13 mouse cellular contexts compared by ENCODE assay signal in genomic region chr17:30549899-30550773, GRCm38 (mm10). TPM values are rescaled to one million over a fixed set of nuclear protein-coding genes. Genes with fewer than 3 reads are reported as not detected.
DNase-seq lines count a peak whose midpoint lies in the region; ATAC-seq and TF ChIP-seq lines count a peak whose summit lies in the region.
"Had no signal": no experiment of that assay in that cellular context is flagged by ENCODE, and none has a peak within 500 bp of the region (broad histone marks: within the 10 kb centered on the region; RNA-seq: fewer than 3 reads in every experiment).

No protein-coding gene starts in this region.

- no peak overlapping the region for H3K9ac ChIP-seq in heart, embryonic 12.5 days
- no peak overlapping the region for H3K9ac ChIP-seq in embryonic facial prominence, embryonic 15.5 days

- H3K36me3 ChIP-seq in heart, embryonic 12.5 days, result no peaks in the 10 kb centered on the region
- no peaks in the 10 kb centered on the region for H3K36me3 ChIP-seq in embryonic facial prominence, embryonic 15.5 days
- H3K36me3 ChIP-seq: midbrain, embryonic 10.5 days had no signal

- H3K4me3 ChIP-seq in heart, embryonic 12.5 days, result no peak overlapping the region
- H3K4me3 ChIP-seq in layer of hippocampus, adult 2 months, result no peak overlapping the region
- no peak overlapping the region for H3K4me3 ChIP-seq in embryonic facial prominence, embryonic 15.5 days (replicated peaks)
- H3K4me3 ChIP-seq: midbrain, embryonic 10.5 days had no signal

- H3K9me3 ChIP-seq in heart, embryonic 12.5 days (replicated peaks), result no peaks in the 10 kb centered on the region
- no peaks in the 10 kb centered on the region for H3K9me3 ChIP-seq in embryonic facial prominence, embryonic 15.5 days (replicated peaks)
- H3K9me3 ChIP-seq: midbrain, embryonic 10.5 days had no signal

- no peak for DNase-seq in heart, adult 8-10 months (ENCODE audit: low spot score)
- no peak for DNase-seq in layer of hippocampus, adult 2 months (ENCODE audit: low spot score in 2 of 2)
- no peak for DNase-seq in layer of hippocampus, postnatal 25 days (ENCODE audit: extremely low spot score in 1 of 2, low spot score in 1 of 2)
- DNase-seq in 3T3-L1 (ENCODE audit: low read depth, low spot score), result peak; percentile 42
- no peak for DNase-seq in embryo, embryonic 10 days (ENCODE audit: low spot score)
- no peak for DNase-seq in right cerebral cortex, postnatal 14 days
- DNase-seq: adrenal gland, postnatal 10 days; layer of hippocampus, adult 9-11 months; retina, postnatal 1 day; thymus, postnatal 25 days had no signal

- WGBS in heart, embryonic 12.5 days, result 31% methylated on average over 9 of the region's 9 CpGs
- WGBS in embryonic facial prominence, embryonic 15.5 days, result 47% methylated on average over 9 of the region's 9 CpGs

- H3K27ac ChIP-seq in heart, embryonic 12.5 days (ENCODE audit: poor library complexity, severe bottlenecking), result peak overlapping the region; percentile 94
- H3K27ac ChIP-seq in layer of hippocampus, adult 2 months, result peak overlapping the region; percentile 49
- H3K27ac ChIP-seq in embryonic facial prominence, embryonic 15.5 days (replicated peaks), result peak overlapping the region; percentile 28; the same call in 1 of the 2 replicates
- H3K27ac ChIP-seq: midbrain, embryonic 10.5 days had no signal

- H3K4me2 ChIP-seq in heart, embryonic 12.5 days, result peak overlapping the region; percentile 47
- no peak overlapping the region for H3K4me2 ChIP-seq in embryonic facial prominence, embryonic 15.5 days (replicated peaks)

- 0 out of 2 replicates have a peak, but pooled peaks have one; percentile 56 for ATAC-seq in heart, embryonic 12.5 days (ENCODE audit: insufficient number of reproducible peaks, low FRiP score)
- no peak for ATAC-seq in embryonic facial prominence, embryonic 15.5 days (ENCODE audit: insufficient number of reproducible peaks, low FRiP score, low TSS enrichment, low read depth)

- H3K27me3 ChIP-seq in heart, embryonic 12.5 days (replicated peaks), result no peaks in the 10 kb centered on the region
- no peaks in the 10 kb centered on the region for H3K27me3 ChIP-seq in embryonic facial prominence, embryonic 15.5 days

- TF ChIP-seq CTCF in layer of hippocampus, adult 2 months (conservative IDR thresholded peaks at IDR 0.05), result no peak

- H3K4me1 ChIP-seq in heart, embryonic 12.5 days (replicated peaks), result peaks cover 39% of the 10 kb centered on the region
- H3K4me1 ChIP-seq in embryonic facial prominence, embryonic 15.5 days, result peaks cover 19% of the 10 kb centered on the region

RNA-seq across cellular contexts. Expression of gene Btbd9, which starts 26.2 kb away (rescaled TPM):
- polyA plus RNA-seq in heart, embryonic 12.5 days (2016; fragmentation: Nextera tagmentation; extraction: Ambion mirVana), result 41.3 and 42.0 TPM in 2 replicates
- total RNA-seq in heart, adult 8-10 months (2022), result 10 to 100 TPM; 20.4 to 24.3 (median 22.5) TPM
- total RNA-seq in layer of hippocampus, adult 2 months (2021), result 100 to 1,000 TPM; 168 to 187 TPM
- total RNA-seq in layer of hippocampus, postnatal 25 days (2021), result 100 to 1,000 TPM; 138 to 162 TPM
- polyA plus RNA-seq in embryonic facial prominence, embryonic 15.5 days (2015; fragmentation: Nextera tagmentation; extraction: Ambion mirVana), result 55.7 and 56.6 TPM in 2 replicates

Comparison
In these comparisons a context has a peak if more than half of its experiments do, and no peak if none do; other contexts are left out.
1. H3K27ac ChIP-seq: peak in every context shown above with its lines; median percentile 94 in heart, embryonic 12.5 days; 49 in layer of hippocampus, adult 2 months; 28 in embryonic facial prominence, embryonic 15.5 days.
2. RNA of gene Btbd9, which starts 26.2 kb away (total RNA-seq): 168 to 187 TPM in layer of hippocampus, adult 2 months and 138 to 162 TPM in layer of hippocampus, postnatal 25 days; 20.4 to 24.3 TPM in heart, adult 8-10 months; every median in the first group is over 4 times any median in the second.